Mouse (Mus musculus) kidney, adult 8-10 months (tissue): ENCODE data around the gene Trrap.
A peak's percentile ranks its signal among the peaks of the same experiment; 100 is the strongest.

ENCODE experiments used
- DNase-seq, 2 experiments: peaks; one replicate each; pipeline ENCODE4 v3.0.0; 2022

The Trrap gene

GRCm38 (mm10) chr5:144767106-144767798 is at the start of gene Trrap:
Trrap (plus strand) TSS chr5:144767732.
- DNase-seq = peak in 1 of 2 experiments; percentile 27

GRCm38 (mm10) chr5:144719781-144720180 is 47.8 kb upstream of the Trrap start:
- no peak for DNase-seq

- DNase-seq = no peak
Observed at GRCm38 (mm10) chr5:144720281-144720680, 47.3 kb upstream of the Trrap start.

GRCm38 (mm10) chr5:144724926-144725325 is 42.6 kb upstream of the Trrap start:
- DNase-seq = no peak

- no peak for DNase-seq
Observed at GRCm38 (mm10) chr5:144725554-144725953, 42.0 kb upstream of the Trrap start.

GRCm38 (mm10) chr5:144727119-144727518 is 40.4 kb upstream of the Trrap start:
- peak; percentile 36 to 70 for DNase-seq

GRCm38 (mm10) chr5:144728237-144728636 is 39.3 kb upstream of the Trrap start:
- no peak for DNase-seq

- no peak for DNase-seq
Observed at GRCm38 (mm10) chr5:144729216-144729615, 38.3 kb upstream of the Trrap start.

GRCm38 (mm10) chr5:144733953-144734352 is 33.6 kb upstream of the Trrap start:
- DNase-seq = peak; percentile 14 to 62

- peak; percentile 20 to 76 for DNase-seq
Observed at GRCm38 (mm10) chr5:144734949-144735348, 32.6 kb upstream of the Trrap start.

- DNase-seq = no peak
Observed at GRCm38 (mm10) chr5:144737101-144737500, 30.4 kb upstream of the Trrap start.

GRCm38 (mm10) chr5:144752432-144752831 is 15.1 kb upstream of the Trrap start:
- no peak for DNase-seq

- DNase-seq = peak; percentile 55 to 80
Observed at GRCm38 (mm10) chr5:144753041-144753440, 14.5 kb upstream of the Trrap start.

GRCm38 (mm10) chr5:144755191-144755590 is 12.3 kb upstream of the Trrap start:
- no peak for DNase-seq

- no peak for DNase-seq
Observed at GRCm38 (mm10) chr5:144757402-144757801, 10.1 kb upstream of the Trrap start.

GRCm38 (mm10) chr5:144758422-144758821 is 9.1 kb upstream of the Trrap start:
- DNase-seq = no peak

GRCm38 (mm10) chr5:144761161-144761868 is 6.2 kb upstream of the Trrap start, which contains the start of gene Tmem130:
Tmem130 (minus strand) TSS chr5:144761818.
- DNase-seq = peak in 1 of 2 experiments; percentile 20

- peak; percentile 53 to 75 for DNase-seq
Observed at GRCm38 (mm10) chr5:144766026-144766425, 1.5 kb upstream of the Trrap start.

- DNase-seq = no peak
Observed at GRCm38 (mm10) chr5:144766646-144767045, 886 bp upstream of the Trrap start.

GRCm38 (mm10) chr5:144767911-144768841 is 644 bp downstream of the Trrap start:
- DNase-seq = peak; percentile 89 to 90

- no peak for DNase-seq
Observed at GRCm38 (mm10) chr5:144769067-144769482, 1.5 kb downstream of the Trrap start.

- DNase-seq = no peak
Observed at GRCm38 (mm10) chr5:144773231-144773630, 5.7 kb downstream of the Trrap start.

GRCm38 (mm10) chr5:144780654-144781053 is 13.1 kb downstream of the Trrap start:
- DNase-seq = no peak
